Mouse (Mus musculus) left cerebral cortex, adult 2 months (tissue): ENCODE results near the gene Ascc1. TPM values are rescaled to one million over a fixed set of nuclear protein-coding genes. Genes with fewer than 3 reads are reported as not detected.
A peak's percentile ranks its signal among the peaks of the same experiment; 100 is the strongest.

ENCODE experiments used
- DNase-seq, 2 experiments: peaks; one replicate each; pipeline ENCODE4 v3.0.0; 2021 to 2022; ENCODE audit warnings: low spot score in 2 of 2, mixed read lengths in 1 of 2; ENCODE audit errors: extremely low spot score in 1 of 2
- H3K27ac ChIP-seq: fragments of 200-600 bp; 2 replicates; pipeline ENCODE4 v1.8.1; 2022
- H3K4me3 ChIP-seq: fragments of 200-600 bp; 2 replicates; pipeline ENCODE4 v1.8.1; 2022
- CTCF ChIP-seq: fragments of 200-600 bp; IDR thresholded peaks from 2 replicates; pipeline ENCODE4 v1.8.1; 2022; ENCODE audit warnings: antibody characterized with exemption, mild to moderate bottlenecking, moderate library complexity
- intact Hi-C: fragments of 180-260 bp; cut with DNase I; formaldehyde crosslinking; loops from one replicate; pipeline ENCODE4 v1.15.1; 2025
- total RNA-seq, 2 experiments: library from RNA; stranded (reverse); gene quantifications; 2 replicates each; pipeline ENCODE4 v1.2.3; 2021

Gene Ascc1
- total RNA-seq, 2 experiments from 2014 or later, result 13.2 to 15.1 TPM

GRCm38 (mm10) chr10:60062173-60062572, 59.6 kb downstream of the Ascc1 start:
- Histone ChIP-seq H3K4me3 (no peak overlapping the region), H3K27ac (no peak overlapping the region)
- intact Hi-C loops, result no loop called here
- TF ChIP-seq CTCF, result no peak
- DNase-seq, result no peak

- intact Hi-C loops, result no loop called here
- no peak for TF ChIP-seq CTCF
- no peak for DNase-seq
- Histone ChIP-seq H3K27ac (no peak overlapping the region), H3K4me3 (no peak overlapping the region)
Measured at GRCm38 (mm10) chr10:60062931-60063330, 60.3 kb downstream of the Ascc1 start.

DNA sequence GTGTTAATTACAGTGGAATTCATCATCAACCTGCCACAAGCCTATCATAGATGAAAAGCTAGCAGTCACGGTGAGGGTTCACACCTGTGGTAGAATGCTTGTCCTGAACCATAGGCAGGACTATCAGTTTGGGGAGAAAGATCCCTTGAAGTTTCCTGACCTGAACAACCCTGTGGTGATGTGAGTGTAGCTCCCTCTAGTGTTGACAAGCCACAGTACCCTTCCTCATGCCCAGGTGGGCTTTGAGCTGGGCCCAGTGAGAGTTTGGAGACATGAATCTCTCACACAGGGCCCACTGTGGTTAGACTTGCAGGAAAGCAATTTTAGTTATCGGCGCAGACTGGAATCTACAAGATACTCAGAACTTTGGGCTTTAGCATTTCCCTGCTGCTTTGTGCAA, 63.9 kb downstream of the Ascc1 start:
- H3K27ac ChIP-seq, result no peak overlapping the region
- H3K4me3 ChIP-seq, result no peak overlapping the region
- DNase-seq, result peak; percentile 18 to 23
- TF ChIP-seq CTCF, result peak; percentile 77
- intact Hi-C loops, result loop anchor here (1.0 to 2.0 kb wide), 2 partner anchors 70 to 172 kb away; no protein-coding TSS in a partner anchor

- TF ChIP-seq CTCF, result no peak
- no peak for DNase-seq
- intact Hi-C loops, result no loop called here
- Histone ChIP-seq H3K27ac (no peak overlapping the region), H3K4me3 (no peak overlapping the region)
Measured at GRCm38 (mm10) chr10:60075159-60075558, 72.6 kb downstream of the Ascc1 start.

- intact Hi-C loops, result no loop called here
Measured at GRCm38 (mm10) chr10:60077226-60077625, 74.6 kb downstream of the Ascc1 start.

DNA sequence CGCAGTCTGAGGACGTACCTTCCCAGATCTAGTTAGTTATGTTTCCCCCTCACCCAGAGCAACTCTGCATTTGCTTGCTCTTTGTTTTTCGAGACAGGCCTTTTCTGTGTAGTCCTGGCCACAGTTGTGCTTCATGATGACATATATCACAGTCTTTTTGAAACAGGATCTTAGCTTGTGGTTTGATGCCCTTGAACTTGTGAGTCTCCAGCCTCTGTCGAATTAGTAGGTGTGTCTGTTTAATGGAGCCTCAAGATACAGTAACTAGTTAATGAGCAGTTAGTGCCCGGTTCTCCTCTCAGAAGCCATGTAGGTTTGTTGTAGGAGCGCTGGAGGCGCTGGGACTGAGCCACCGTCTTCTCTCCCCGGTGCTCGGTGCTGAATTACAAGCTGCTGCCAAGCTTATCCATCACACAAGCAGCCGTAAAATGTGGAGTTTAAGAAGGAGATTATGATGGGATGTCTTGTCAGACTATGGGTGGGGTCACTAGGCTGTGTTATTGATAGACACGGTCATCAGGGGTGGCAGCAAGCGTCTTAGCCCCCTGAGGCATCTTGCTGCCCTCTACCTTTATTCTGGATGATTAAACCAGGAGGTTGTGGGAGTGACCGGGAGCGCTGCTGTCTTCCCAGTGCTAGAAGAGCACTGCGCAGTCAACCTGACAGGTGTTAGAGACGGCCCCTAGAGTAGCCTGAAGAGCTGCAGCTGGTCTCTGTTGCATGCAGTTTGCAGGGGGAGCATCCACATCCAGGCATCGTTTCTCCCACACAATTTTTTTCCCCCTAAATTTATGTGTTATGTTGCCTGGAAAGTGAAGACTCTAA, 75.3 kb downstream of the Ascc1 start:
- Histone ChIP-seq H3K4me3 (no peak overlapping the region), H3K27ac (no peak overlapping the region)
- TF ChIP-seq CTCF, result no peak
- DNase-seq, result no peak
- intact Hi-C loops, result no loop called here

More at GRCm38 (mm10) chr10:60077226-60077625, 74.6 kb downstream of the Ascc1 start:
- no peak for DNase-seq
- Histone ChIP-seq H3K27ac (no peak overlapping the region), H3K4me3 (no peak overlapping the region)
- no peak for TF ChIP-seq CTCF

DNA sequence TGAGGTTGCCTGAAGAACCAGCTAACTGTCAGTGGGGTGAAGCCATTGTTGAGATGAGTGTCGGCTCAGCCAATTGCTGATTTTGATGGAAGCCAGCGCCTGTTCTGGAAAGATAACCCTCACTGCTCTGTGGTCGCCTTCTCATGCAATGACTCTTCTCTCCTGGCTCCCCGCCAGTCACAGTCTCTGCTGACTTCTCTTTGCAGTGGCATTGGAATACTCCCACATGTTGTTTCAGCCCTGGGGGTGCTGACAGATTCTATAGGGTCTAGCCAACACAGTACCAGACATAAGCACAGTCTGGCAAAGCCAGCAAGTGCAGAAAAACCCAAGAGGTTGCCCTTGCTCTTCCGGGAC, 75.9 kb downstream of the Ascc1 start:
- DNase-seq, result peak; percentile 23 to 47
- no peak overlapping the region for H3K27ac ChIP-seq
- no peak for TF ChIP-seq CTCF
- H3K4me3 ChIP-seq, result no peak overlapping the region
- intact Hi-C loops, result no loop called here

DNA sequence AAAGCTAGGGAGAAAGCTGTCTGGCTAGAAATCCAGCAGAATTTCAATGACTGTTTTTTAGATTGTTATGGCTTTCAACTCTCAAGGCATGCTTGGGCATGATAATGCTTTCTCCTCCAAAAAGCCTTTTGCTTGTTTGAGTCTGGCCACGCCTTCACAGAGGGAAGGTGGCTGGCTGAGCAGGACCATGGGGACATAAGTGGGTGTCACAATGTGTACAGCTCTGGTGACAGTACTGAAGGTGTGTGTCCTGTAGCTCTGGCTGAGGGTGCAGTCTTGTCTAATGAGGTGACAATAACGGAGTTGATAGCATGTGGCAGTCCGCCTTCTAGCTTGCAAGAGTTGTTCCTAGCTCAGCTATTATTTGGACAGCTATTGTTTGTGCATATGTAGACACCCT, 77.6 kb downstream of the Ascc1 start:
- DNase-seq, result no peak
- no peak overlapping the region for H3K4me3 ChIP-seq
- no peak for TF ChIP-seq CTCF
- no peak overlapping the region for H3K27ac ChIP-seq
- intact Hi-C loops, result no loop called here

GRCm38 (mm10) chr10:60080601-60080981, 78.0 kb downstream of the Ascc1 start:
- H3K27ac ChIP-seq, result peak overlapping the region; percentile 72; the same call in 1 of the 2 replicates
- TF ChIP-seq CTCF, result no peak
- DNase-seq, result no peak
- H3K4me3 ChIP-seq, result no peak overlapping the region
- intact Hi-C loops, result no loop called here

DNA sequence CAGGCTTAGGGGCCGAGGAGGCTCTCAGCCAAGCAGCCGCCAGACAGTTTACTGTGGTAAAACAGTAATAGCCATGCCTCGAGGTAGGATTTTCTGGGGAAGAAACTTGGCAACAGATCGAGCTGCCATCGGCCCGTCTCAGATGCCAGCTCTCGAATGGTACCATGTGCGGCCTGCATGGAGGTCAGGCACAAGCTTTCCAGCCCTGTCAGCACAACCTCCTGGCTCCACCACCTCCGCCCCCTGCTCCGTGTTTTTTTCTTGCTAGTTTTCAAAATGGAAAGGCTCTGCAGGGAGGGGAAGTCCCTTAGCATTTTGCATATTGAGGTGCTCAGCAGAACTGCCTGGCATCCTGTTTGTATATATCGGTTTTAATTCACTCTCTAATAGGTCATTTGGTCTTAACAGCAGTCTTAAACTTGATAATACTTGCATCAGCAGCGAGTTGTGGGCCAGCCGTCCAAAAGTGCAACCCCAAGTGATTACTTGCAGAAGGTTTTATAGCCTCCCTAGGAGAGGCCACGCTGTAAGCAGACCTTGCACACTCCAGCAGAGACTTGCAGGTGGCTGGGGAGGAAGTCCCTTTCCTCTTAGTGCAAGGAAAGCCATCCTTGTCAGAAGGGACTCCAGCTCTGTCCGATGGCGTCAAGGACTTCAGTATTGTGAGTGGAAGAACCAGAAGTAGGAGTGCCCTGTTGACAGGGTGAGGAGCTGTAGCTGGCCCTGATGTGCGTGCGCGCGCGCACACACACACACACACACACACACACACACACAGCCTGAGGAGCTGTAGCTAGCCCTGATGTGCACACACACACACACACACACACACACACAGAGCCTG, 78.6 kb downstream of the Ascc1 start:
- Histone ChIP-seq H3K4me3 (no peak overlapping the region), H3K27ac (peak overlapping the region; percentile 72)
- intact Hi-C loops, result no loop called here
- DNase-seq, result no peak
- TF ChIP-seq CTCF, result no peak

DNA sequence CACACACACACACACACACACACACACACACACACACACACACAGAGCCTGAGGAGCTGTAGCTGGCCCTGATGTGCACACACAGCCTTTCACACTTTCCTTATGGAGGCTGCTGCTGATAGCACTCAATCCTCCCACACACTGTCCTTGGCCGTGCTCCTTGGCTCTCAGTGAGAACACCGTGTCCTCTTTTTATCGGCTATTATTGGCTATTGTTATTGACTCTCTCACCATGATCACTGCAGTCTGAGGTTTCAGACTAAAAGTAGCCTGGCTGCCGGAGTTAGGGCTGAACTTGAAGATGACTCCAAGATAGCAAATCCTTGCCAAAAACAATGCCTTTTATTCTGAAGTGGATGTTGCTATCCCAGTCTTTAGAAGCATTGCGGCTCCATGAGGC, 79.3 kb downstream of the Ascc1 start:
- Histone ChIP-seq H3K4me3 (no peak overlapping the region), H3K27ac (peak overlapping the region; percentile 34)
- TF ChIP-seq CTCF, result no peak
- intact Hi-C loops, result loop anchor here (2.0 kb wide), 1 partner anchor 25 kb away; the partner anchor contains the start of gene Spock2
- DNase-seq, result no peak

GRCm38 (mm10) chr10:60084065-60084464, 81.5 kb downstream of the Ascc1 start:
- no peak for TF ChIP-seq CTCF
- Histone ChIP-seq H3K27ac (no peak overlapping the region), H3K4me3 (no peak overlapping the region)
- DNase-seq, result no peak
- intact Hi-C loops, result no loop called here
